Mouse (Mus musculus) ES-Bruce4 (cell line): ENCODE measurements around the gene Nxpe3.

Experiments
- CTCF ChIP-seq: IDR thresholded peaks from one replicate; pipeline ENCODE4 v1.8.1; 2011; ENCODE audit warnings: low read depth, low read length
- EP300 ChIP-seq: IDR thresholded peaks from 2 replicates; pipeline ENCODE4 v1.6.1; 2011; ENCODE audit warnings: low read depth, low read length; ENCODE audit not compliant: insufficient read depth
- POLR2A ChIP-seq: IDR thresholded peaks from one replicate; pipeline ENCODE4 v1.8.1; 2011; ENCODE audit warnings: low read length; ENCODE audit not compliant: insufficient read depth

DNA sequence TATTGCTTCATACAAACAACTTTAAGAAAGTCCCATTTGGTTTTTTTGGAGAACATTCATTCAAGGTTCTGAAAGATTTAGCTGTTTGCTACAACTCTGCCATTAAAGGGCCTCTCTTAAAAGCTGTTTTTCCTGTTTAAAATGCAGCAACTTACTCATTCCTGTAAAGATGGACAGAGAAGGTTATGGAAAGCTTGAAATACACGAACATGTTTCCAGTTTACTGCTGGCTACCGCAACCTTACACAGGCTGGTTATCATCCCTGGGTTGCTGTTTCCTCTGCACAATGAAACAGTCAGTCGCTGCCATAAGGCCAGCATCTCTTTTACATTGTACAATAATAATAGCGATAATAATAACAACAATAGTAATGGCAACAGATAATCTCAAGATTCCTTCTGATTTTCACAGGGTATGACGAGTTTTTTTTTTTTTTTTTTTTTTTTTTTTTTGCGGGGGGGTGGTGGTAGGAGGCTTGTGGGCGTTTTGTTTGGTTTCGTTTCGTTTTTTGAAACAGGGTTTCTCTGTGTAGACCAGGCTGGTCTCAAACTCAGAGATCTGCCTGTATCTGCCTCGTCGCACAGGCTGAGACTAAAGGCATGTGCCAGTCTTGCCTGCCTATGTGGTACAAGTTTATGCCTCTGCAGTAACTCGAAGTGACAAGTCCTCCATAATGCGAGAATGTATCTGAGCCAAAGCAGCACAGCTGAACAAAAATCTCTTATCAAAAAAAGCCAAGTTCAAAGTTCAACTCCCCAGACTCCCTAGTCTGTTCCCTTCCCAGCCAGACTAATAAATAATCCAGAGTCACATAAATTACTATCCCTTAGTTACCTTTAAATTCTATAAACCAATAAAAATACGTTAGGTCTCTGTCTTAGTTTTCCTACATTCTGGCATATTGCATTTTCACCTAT, 7.0 kb upstream of the Nxpe3 start:
- no peak for TF ChIP-seq CTCF
- TF ChIP-seq POLR2A: no peak
- no peak for TF ChIP-seq EP300
